Mouse (Mus musculus) ES-Bruce4 (cell line): ENCODE measurements around the gene Tox2. TPM values are rescaled to one million over a fixed set of nuclear protein-coding genes. Genes with fewer than 3 reads are reported as not detected.
A peak's percentile ranks its signal among the peaks of the same experiment; 100 is the strongest.

Experiments
- H3K27ac ChIP-seq: 2 replicates; pipeline ENCODE4 v1.5.1; 2012; ENCODE audit warnings: low read length, inconsistent platforms; ENCODE audit not compliant: insufficient read depth
- H3K27me3 ChIP-seq: 2 replicates; pipeline ENCODE4 v1.6.1; 2012; ENCODE audit warnings: mild to moderate bottlenecking, low read length, inconsistent platforms; ENCODE audit not compliant: control insufficient read depth, poor library complexity, insufficient read depth, severe bottlenecking
- H3K36me3 ChIP-seq: 2 replicates; pipeline ENCODE4 v1.6.1; 2012; ENCODE audit warnings: inconsistent platforms, mild to moderate bottlenecking, low read length, moderate library complexity; ENCODE audit not compliant: control insufficient read depth, poor library complexity, insufficient read depth, severe bottlenecking
- H3K4me1 ChIP-seq: one replicate; pipeline ENCODE4 v1.8.1; 2011; ENCODE audit warnings: low read length; ENCODE audit not compliant: control insufficient read depth, insufficient read depth
- H3K4me3 ChIP-seq: 2 replicates; pipeline ENCODE4 v1.5.1; 2011; ENCODE audit warnings: low read depth, mild to moderate bottlenecking, low read length
- H3K9ac ChIP-seq: 2 replicates; pipeline ENCODE4 v1.6.1; 2012; ENCODE audit warnings: low read depth, mild to moderate bottlenecking, inconsistent platforms; ENCODE audit not compliant: poor library complexity, severe bottlenecking
- H3K9me3 ChIP-seq: replicated peaks from 2 replicates; pipeline ENCODE4 v1.6.1; 2012; ENCODE audit warnings: mild to moderate bottlenecking, low read length, inconsistent platforms; ENCODE audit not compliant: control insufficient read depth, poor library complexity, insufficient read depth, severe bottlenecking
- CTCF ChIP-seq: IDR thresholded peaks from one replicate; pipeline ENCODE4 v1.8.1; 2011; ENCODE audit warnings: low read depth, low read length
- EP300 ChIP-seq: IDR thresholded peaks from 2 replicates; pipeline ENCODE4 v1.6.1; 2011; ENCODE audit warnings: low read depth, low read length; ENCODE audit not compliant: insufficient read depth
- POLR2A ChIP-seq: IDR thresholded peaks from one replicate; pipeline ENCODE4 v1.8.1; 2011; ENCODE audit warnings: low read length; ENCODE audit not compliant: insufficient read depth
- polyA plus RNA-seq: library from polyadenylated mRNA; stranded (reverse); fragments of >200 nt; gene quantifications from 2 replicates; pipeline ENCODE4 v1.2.4, GENCODE M21; 2011; ENCODE audit warnings: low read depth; ENCODE audit not compliant: missing spikeins, insufficient read depth, insufficient read length

The Tox2 gene
- polyA plus RNA-seq, 1 experiment, result 0.28 TPM

DNA sequence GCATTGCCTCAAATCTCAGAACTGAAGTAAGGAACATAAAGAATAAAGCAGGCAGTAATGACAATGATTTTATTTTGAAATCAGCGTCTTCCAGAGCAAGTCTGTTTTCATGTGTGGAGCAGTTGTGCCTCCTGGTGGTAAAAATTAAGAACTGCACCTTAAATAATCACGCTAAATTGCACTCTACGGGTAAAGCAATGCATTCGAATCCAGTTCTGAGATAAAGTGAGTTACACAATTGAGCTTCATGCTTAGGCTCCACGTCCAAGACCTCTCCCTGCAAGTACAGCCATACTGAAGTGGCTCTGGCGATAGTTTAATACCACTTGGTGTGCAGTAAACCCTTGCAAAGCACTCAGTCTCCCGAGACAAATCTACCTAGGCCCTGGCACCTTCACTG, 127.8 kb downstream of the Tox2 start:
- no peak overlapping the region for H3K4me3 ChIP-seq
- no peak overlapping the region for H3K9ac ChIP-seq
- H3K36me3 ChIP-seq, result no peaks in the 10 kb centered on the region
- TF ChIP-seq CTCF (peak; percentile 32), POLR2A (no peak)
- H3K27me3 ChIP-seq, result no peaks in the 10 kb centered on the region
- no peaks in the 10 kb centered on the region for H3K9me3 ChIP-seq
- no peak overlapping the region for H3K27ac ChIP-seq
- no peaks in the 10 kb centered on the region for H3K4me1 ChIP-seq

- no peaks in the 10 kb centered on the region for H3K36me3 ChIP-seq
- no peak for TF ChIP-seq EP300
- TF ChIP-seq CTCF, result no peak
- no peak for TF ChIP-seq POLR2A
- H3K9ac ChIP-seq, result no peak overlapping the region
Measured at GRCm38 (mm10) chr2:163331423-163331822, 128.5 kb downstream of the Tox2 start.

DNA sequence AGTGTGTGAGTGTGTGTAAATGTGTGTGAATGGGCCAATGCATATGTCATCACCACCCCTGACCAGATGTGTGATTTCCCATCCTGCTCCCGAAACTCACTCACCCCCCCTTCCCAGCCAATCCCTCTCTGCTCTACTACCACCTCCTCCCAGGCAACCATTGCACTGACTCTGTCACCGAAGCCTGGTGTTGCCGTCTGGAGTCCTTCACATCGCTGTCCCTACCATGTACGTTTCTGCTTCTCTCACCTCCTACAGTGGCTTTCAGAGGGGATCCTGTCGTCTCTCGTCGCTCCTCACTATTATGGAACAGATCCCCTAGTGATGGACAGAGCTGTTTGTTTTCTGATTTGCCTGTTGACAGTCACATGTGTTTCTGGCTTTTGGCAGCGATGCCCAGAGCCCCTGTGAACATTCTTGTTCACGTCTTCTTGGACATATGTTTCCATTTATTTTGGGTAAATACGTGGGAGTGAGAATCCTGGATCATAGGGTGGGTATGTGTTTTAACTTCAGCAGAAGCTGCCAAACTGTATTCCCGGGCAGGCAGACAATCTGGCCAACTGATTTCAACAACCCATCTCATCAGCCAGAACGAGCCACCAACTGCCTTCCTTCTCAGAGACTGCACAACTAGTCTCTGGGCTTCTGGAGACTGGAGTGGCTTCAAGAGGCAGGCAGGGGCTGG, 129.6 kb downstream of the Tox2 start:
- TF ChIP-seq CTCF, result no peak
- no peak for TF ChIP-seq POLR2A
- no peak for TF ChIP-seq EP300
- Histone ChIP-seq H3K27ac (no peak overlapping the region), H3K4me1 (no peaks in the 10 kb centered on the region), H3K4me3 (no peak overlapping the region), H3K36me3 (no peaks in the 10 kb centered on the region), H3K9ac (no peak overlapping the region), H3K9me3 (no peaks in the 10 kb centered on the region), H3K27me3 (no peaks in the 10 kb centered on the region)

More at GRCm38 (mm10) chr2:163331423-163331822, 128.5 kb downstream of the Tox2 start:
- Histone ChIP-seq H3K9me3 (no peaks in the 10 kb centered on the region), H3K4me1 (no peaks in the 10 kb centered on the region), H3K4me3 (no peak overlapping the region), H3K27ac (no peak overlapping the region), H3K27me3 (no peaks in the 10 kb centered on the region)

DNA sequence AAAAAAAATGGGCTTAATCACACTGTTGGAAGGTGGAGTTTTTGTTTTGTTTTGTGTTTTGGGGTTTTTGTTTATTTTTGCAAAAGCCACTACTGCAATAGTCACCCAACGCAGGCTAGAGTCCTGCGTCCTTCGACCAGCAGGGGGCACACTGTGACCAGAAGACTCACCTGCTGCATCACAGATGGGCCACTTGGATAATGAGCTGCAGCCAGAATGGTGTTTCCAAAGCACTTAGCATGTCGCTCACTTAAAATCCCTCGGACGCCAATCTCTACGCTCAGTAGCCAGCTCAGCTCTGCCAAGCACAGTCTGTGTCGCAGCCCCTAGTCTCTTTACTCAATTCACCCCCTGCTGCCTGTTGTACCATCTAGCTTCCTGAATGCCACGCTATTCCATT, 137.3 kb downstream of the Tox2 start:
- Histone ChIP-seq H3K4me1 (no peaks in the 10 kb centered on the region), H3K27ac (no peak overlapping the region), H3K36me3 (no peaks in the 10 kb centered on the region), H3K9me3 (no peaks in the 10 kb centered on the region), H3K27me3 (peaks cover 7% of the 10 kb centered on the region), H3K9ac (no peak overlapping the region), H3K4me3 (no peak overlapping the region)
- TF ChIP-seq CTCF (peak; percentile 98), POLR2A (no peak)

GRCm38 (mm10) chr2:163343671-163344070, 140.7 kb downstream of the Tox2 start:
- TF ChIP-seq CTCF (peak; percentile 62), EP300 (no peak), POLR2A (no peak)
- no peak overlapping the region for H3K27ac ChIP-seq
- H3K4me3 ChIP-seq, result no peak overlapping the region
- no peaks in the 10 kb centered on the region for H3K9me3 ChIP-seq
- no peak overlapping the region for H3K9ac ChIP-seq
- H3K36me3 ChIP-seq, result no peaks in the 10 kb centered on the region
- H3K4me1 ChIP-seq, result no peaks in the 10 kb centered on the region
- peaks cover 7% of the 10 kb centered on the region for H3K27me3 ChIP-seq

DNA sequence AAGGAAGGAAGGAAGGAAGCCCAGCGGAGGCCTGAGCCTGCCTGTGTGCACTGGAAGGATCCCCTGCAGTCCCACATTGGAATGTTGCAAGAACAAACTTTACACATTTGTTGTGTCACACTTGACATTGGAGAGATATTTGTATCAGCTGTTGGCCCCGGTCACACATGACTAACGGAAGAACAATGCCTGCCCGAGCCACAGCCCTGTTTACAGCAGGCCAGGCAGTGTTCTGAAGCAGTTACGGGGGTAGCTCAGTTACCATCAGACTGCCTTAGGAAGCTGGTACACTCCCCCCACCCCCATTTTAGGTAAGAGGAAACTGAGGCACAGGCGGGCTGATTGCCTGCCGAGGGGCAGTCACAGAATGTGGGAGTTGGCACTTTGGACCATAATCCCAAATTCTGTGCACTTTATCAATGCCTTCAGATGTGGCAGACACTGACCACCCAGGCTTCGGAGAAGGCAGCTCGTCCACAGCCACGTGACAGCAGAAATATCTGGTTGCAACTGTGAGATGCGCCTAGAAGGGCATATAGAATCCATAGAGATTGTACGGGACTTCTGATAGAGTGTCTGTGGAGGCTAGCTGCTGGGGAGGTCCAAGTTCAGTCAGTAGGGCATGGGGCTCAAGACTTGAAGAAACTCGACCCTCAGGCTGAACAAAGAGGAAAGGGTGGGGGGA, 142.2 kb downstream of the Tox2 start:
- Histone ChIP-seq H3K27me3 (no peaks in the 10 kb centered on the region), H3K27ac (no peak overlapping the region), H3K4me3 (no peak overlapping the region), H3K9me3 (no peaks in the 10 kb centered on the region), H3K4me1 (no peaks in the 10 kb centered on the region), H3K9ac (no peak overlapping the region), H3K36me3 (no peaks in the 10 kb centered on the region)
- TF ChIP-seq CTCF (no peak), POLR2A (no peak), EP300 (no peak)
